Mouse (Mus musculus): Measurements from ENCODE around the gene Notch2.

GRCm38 (mm10) chr3:98108866-98109265, 95.5 kb downstream of the Notch2 start:
- TF ChIP-seq CTCF (IDR thresholded peaks at IDR 0.05; ENCODE audit: extremely low read depth, insufficient read length, insufficient replicate concordance, low read depth, low read length) (no peak), POLR2A (IDR thresholded peaks at IDR 0.05; ENCODE audit: low read depth, low read length) (no peak)
